Mouse (Mus musculus): ENCODE results near the gene Scpep1.
"Not testable (repeated sequence)": the region's sequence is repeated elsewhere in the genome, so short reads cannot be mapped to it uniquely, and the experiment has no call there.

Scpep1 gene

DNA sequence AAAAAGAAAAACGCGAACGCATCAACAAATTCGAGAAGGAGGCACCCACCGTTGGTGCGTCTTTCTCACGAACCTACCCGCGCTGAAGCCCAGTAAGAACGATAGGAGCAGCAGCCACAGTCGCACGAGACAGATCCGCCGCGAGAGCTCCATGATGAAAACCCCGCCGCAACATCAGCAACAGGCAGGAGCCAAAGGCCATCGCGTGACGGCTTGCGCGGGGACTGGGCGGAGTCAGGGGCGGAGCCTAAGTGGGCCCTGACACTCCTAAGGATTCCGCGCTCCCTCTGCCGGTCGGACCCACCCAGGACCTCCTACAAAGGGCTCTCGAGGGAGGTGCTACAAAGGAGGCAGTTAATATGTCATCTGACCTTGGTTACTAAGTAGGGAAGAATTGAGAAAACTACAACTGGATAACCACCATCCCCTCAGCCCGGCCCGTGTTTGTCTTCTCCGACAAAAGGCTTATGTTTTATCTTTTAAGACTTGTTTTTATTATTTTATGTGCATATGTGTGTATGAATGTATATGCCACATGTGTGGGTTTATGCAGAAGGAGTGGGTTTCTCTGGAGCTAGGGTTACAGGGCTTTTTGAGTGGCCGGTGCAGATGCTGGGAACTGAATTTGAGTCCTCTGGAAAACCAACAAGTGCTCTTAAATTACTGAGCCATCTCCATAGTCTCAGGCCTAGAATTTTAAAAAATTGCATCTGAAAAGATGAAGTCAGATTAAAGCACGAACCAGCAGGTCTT, at the start of gene Scpep1:
Gene Scpep1, minus strand, starts transcription at position 249 of the 753 bp plus-strand sequence.
- peak; percentile 94 for DNase-seq (ENCODE audit: low spot score)

DNA sequence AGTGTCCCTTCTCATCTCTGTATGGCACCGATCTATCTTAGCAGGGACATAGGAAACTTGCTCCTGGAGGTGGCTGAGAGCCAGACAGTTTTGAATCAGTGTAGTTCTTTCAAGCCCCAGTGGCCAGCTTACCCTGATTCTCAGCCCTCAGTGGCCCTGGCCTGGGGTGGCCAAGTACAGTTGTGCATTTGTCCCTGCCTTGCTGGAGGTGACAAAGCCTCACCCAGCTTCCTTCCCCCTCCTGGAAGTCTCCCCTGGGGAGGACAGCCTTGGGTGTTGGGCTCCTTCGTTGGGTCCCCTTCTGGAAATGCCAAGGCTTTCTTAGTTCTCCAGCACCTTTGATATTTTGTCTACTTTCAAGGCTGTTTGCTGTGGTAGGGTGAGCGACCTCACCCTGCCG, 48.5 kb upstream of the Scpep1 start:
- DNase-seq (ENCODE audit: low spot score) = no peak

DNA sequence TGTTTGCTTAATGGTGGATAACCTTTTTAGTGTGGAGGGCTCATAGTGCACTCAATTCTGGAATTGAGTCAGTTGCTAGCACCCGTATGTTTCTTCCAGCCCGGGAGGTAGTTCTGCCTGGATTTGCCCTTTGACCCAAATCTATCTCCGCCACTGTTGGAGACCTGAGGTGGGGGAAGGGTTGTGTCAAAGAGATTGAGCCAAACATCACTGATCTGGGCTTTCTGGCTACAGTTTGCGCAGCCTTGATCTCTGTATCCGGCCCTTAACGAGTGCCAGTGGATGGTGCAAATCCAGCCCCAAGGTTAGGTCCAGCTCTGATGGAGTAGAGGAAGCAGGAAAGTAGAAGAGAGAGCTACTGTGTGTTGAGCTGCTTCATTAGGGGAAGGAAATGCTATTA, 47.8 kb upstream of the Scpep1 start:
- DNase-seq (ENCODE audit: low spot score) = no peak

DNA sequence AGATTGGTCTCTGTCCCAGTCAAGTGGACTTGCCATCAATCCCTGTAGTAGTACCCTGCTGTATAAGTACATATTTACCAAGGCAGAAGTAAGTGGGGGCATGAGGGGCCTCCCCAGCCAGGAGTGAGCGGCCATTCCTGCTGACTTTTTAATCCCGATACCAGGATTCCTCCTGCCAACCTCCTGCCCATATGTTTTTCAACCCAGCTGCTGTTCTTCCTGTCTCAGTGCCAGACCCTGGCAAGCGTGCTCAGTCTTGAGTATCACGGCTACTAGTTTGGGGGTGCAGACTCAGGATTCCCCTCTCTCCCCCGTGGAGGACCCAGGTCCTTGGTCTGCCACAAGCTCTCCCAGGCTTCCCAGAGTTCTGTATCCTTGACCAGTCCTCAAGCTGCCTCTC, 47.4 kb upstream of the Scpep1 start:
- no peak for DNase-seq (ENCODE audit: low spot score)

DNA sequence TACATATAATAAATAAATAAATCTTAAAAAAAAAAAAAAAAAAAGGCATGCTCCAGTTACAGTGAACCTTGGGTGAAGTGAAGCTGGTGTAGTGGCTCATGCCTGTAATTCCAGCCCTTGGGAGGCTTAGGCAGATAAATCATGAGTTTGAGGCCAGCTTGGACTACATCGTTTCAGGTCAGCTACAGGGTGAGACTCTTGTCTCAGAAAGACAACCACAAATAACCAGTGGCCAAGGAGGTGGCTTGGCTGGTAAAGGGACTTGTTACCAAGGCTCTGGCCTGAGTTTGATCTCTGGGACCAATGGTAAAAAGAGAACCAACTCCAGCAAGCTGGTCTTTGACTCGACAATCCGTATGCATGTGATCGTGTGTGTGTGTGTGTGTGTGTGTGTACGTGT, 46.8 kb upstream of the Scpep1 start:
- no peak for DNase-seq (ENCODE audit: low spot score)

DNA sequence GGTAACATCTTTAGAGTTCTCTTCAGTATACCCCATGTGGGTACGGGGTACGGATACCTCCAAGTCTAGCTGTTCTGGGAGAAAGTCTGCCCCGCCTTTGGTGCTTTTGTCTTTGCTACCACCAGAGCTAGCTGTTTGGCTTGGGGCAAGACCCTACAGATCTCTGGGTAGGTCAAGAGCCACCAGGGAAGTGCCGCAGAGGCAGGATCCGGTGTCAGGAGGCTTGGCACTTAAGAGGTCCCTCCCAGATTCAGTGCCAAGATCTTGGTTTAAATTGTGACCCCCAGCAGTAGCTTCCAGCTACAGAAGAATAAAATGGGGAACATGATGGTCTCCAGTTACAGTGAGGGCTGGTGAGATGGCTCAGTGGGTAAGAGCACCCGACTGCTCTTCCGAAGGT, 46.3 kb upstream of the Scpep1 start:
- DNase-seq (ENCODE audit: low spot score) = no peak

DNA sequence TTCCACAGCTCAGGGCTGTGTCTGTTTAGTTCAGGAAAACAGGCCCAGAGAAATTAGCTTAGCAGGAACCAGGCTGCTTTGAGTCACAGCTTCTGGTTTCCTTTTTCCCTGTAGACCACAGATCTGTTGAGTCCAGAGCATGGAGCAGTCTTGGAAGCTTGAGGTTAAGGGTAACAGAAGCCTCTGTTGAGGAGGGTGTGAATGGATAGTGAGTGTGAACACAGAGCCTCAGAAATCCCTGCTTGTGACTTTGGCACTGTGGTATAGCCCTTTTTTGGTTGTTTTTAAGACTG, 45.2 kb upstream of the Scpep1 start:
- no peak for DNase-seq (ENCODE audit: low spot score)

DNA sequence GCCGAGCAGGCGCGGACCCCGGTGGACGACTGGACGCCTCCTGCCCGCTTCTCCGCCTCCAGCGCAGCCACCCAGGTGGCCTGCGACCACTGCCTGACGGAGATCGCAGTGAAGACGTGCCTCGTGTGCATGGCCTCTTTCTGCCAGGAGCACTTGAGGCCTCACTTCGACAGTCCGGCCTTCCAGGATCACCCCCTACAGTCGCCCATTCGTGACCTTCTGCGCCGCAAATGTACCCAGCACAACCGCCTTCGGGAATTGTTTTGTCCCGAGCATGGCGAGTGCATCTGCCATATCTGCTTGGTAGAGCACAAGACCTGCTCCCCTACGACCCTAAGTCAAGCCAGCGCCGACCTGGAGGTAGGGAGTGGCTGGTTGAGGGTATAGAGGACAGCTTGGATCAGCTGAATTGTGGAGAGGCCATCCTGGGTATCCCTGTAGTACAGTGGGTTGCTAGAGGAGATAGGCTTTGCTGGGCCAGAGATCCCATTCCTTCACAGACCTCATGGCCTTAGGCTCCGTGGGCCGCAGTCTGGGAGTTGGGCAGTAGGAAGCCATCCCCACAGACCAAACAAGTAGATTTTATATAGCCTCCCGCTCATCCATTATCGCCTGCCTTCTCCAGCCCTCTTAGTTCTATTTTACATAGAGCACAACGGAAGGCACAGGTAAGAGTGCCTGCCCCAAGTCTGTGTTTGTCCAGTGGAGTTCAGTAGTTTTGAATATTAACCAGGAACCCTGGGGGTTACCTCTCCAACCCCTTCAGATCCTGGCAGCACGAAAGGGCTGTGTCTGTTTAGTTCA, 44.7 kb upstream of the Scpep1 start:
- peak; percentile 18 for DNase-seq (ENCODE audit: low spot score)

DNA sequence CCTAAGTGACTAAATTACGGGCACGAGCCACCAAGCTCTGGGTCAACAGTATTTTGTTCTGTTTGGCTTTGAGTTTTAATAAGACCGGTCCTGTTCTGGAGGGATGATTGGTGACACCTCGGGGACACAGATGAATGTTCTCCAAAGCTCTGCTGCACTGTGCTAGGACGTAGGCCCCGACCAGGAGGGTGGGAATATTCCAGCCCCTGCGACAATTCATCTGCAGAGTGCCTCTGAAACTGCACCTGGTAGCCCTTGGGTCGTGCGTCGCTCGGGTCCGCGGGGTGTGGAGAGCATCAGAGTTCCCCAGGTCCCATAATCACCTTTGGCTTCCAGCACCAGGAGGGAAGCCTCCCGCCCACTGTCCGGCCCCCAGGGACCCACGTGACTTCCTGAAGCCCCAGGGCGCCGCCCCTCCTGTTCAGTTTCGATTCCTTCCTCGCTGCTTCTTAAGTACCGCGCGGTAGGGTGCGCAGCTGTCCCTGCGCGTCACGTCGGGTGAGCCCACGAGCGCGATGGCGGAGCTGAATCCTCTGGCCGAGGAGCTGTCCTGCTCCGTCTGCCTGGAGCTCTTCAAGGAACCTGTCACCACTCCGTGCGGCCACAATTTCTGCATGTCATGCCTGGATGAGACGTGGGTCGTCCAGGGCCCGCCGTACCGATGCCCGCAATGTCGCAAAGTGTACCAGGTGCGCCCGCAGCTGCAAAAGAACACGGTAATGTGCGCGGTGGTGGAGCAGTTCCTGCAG, 43.9 kb upstream of the Scpep1 start, which contains the start of gene Trim25:
Gene Trim25, plus strand, starts transcription at position 403 of the 749 bp plus-strand sequence.
- DNase-seq (ENCODE audit: low spot score) = peak; percentile 84

DNA sequence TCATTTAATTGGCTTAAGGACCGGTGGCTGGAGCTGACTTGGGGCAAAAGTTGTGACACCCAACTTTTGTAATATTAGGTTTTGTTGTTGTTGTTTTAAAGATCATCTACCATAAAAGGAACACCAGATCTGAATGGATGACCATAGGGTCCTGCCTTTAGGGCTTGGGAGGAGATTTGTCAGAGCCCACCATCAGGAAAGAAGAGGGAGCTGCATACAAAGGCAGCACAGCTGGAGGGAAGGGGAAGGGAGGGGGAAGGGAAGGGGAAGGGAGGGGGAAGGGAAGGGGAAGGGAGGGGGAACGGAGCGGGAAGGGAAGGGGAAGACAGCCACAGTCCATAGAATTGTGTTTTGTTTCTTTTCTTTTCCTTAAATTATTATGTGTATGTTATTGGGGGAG, 43.1 kb upstream of the Scpep1 start:
- DNase-seq (ENCODE audit: low spot score) = no peak

DNA sequence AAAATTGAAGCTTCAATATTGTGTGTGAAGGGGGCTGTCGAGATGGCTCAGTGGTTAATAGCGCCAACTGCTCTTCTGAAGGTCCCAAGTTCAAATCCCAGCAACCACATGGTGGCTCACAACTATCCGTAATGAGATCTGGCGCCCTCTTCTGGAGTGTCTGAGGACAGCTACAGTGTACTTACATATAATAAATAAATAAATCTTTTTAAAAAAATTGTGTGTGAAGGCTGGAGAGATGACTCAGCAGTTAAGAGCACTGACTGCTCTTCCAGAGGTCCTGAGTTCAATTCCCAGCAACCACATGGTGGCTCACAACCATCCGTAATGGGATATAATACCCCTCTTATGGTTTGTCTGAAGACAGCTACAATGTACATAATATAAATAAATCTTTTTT, 42.1 kb upstream of the Scpep1 start:
- DNase-seq (ENCODE audit: low spot score) = not testable (repeated sequence)

DNA sequence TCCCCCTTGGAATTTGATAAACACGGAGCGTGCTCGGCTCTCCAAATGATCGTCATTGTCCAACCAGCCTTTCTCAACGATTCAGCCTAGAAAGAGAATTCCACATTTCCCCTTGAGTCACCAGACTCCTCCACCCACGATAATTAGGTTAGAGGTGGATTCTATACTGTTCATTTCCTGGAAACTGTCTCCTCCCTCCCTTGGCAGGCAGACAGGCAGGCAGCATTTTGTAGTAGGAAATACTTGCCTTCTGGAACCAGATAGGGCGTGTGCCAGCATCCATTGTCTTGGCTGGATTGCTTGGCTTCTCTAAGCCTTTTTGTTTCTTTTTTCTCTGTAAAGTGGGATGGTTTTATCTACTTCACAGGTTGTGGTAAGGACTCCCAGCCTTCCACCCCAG, 41.2 kb upstream of the Scpep1 start:
- DNase-seq (ENCODE audit: low spot score) = no peak

DNA sequence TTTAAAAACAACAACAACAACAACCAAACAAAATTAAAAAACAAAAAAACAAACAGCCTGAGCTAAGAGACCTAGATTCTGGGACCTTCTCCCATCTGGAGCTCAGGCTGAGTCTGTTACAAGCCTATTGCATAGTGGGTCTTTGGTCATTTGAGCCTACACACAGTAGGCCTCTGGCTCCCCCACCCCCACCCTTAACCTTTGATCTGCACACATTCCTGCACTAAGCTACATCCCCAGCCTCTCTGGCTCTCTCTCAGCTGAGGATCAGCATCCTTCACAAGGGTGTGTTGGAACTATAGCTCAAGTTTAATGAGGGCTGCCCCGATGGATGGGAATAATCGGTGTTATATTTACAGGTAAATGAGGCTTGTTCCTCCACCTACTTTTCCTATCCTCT, 40.4 kb upstream of the Scpep1 start:
- DNase-seq (ENCODE audit: low spot score) = no peak

DNA sequence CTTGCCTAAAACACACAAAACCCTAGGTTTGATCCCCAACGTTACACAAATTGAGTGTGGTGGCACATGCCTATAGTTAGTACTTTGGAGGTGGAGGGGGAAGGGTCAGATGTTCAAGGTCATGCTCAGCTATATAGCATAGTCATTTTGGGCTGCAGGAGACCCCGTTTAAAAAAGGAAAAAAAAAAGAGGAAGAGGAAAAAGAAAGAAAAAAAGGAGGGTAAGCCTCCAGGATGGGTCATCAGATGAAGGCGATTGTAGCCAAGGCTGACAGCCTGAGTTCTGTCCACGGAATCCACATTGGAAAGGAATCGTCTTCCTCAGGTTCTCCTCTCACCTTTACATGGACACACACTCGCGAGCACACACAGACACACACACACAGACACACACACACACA, 39.2 kb upstream of the Scpep1 start:
- no peak for DNase-seq (ENCODE audit: low spot score)

DNA sequence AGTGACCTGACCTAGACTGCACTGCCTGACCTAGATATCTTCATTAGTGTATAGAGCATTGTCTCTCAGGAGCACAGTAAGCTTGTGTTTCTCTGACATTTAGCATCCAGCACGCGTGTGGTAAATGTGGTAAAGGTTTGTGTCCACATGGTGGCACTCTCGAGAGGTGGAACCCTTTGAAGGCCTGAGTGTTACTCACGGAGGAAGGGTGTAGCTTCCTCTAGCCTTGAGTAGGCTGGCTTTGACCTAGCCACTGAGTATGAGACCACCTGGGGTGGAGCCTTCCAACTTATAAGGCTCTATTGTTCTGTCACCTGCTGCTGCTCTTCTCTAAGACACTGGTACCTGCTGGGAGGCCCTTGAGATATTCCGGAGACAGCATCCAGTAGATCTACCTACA, 38.4 kb upstream of the Scpep1 start:
- DNase-seq (ENCODE audit: low spot score) = peak; percentile 47

DNA sequence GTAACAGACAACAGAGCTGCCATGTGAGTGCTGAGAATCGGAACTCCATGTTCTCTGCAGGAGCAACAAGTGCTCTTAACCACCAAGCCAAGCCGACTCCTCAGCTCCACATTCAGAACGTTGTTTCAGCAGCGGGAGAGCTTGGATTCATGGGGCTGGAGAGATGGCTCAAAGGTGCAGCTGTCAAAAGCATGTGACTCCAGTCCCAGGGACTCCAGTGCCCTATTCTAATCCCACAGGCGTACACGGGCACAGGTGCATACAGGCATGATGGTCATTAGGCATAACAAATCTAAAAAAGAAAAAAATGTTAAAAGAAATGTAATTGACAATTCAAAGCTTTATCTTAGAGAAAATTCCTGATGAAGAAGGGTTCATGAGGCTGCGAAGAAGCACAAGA, 37.9 kb upstream of the Scpep1 start:
- no peak for DNase-seq (ENCODE audit: low spot score)

DNA sequence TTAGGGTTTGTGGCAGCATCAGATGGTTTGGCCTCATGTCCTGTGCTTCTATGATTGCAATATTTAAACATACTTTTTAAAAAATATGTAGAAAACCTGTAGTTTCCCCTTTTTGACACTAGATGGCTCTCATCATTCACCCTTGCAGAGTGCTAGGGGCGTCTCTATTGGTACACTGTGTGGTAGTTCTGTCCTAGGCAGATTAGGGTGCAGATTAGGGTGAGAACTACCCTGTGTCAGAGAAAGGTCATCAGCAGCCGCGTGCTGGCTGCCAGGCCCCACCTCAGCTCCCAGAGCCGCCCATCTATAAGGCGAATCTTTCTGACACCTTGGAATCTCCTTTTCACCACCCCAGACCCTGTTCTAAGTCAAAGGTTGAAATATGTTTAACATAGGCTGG, 34.3 kb upstream of the Scpep1 start:
- no peak for DNase-seq (ENCODE audit: low spot score)

DNA sequence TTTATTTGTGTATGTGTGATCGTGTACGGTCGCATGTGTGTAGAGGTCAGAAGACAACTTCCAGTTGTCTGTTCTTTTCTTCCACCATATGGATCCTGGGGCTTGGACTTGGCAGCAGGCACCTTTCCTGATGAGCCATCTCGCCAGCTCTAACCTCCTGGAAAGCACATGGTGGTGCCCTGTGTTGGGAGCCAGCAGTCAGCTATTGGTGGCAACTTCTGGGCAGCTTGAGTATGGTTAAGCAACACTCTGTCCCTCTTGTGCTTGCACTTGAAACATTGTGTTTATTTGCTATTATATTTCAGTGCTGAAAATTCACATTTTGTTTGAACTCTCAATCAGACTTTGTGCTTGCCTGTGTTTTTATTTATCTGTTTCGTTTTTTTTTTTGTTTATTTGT, 33.7 kb upstream of the Scpep1 start:
- DNase-seq (ENCODE audit: low spot score) = no peak

DNA sequence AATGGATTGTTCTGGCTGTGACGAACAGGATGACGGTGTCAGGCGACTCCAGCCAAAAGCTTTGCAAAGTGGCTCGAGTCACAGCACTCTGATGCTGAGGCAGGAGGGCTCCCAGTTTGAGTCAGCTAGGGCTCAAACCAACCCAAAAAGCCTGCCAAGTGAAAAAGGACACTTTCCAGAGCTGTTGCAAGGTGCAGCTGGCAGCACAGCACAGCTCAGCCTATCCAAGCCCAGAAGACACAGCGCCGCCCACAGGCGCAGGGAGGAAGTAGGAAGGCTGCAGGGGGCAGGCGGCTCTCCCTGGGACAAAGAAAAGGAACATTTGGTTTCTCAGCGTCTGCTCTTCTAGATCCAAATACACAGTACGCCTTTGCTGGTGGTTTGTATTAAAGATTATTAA, 31.4 kb upstream of the Scpep1 start:
- DNase-seq (ENCODE audit: low spot score) = no peak

DNA sequence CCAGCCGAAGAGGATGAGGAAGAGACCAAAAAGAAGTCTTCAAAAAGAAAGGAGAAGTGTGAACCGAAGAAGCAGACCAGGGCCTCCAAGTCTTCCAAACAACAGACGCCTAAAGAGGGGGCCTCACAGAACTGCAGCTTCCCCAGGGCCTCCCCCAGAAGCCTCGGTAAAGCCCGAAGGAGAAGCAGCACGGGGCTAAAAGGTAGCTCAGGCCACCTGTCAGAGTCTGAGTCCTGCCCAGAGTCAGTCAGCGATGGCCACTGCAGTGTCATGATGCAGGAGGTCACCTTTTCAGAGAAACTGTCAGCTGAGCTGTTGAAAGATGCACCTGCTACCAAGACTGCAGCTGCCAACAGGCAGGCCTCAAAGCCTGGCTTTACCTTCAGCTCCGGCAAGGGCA, 26.1 kb upstream of the Scpep1 start:
- no peak for DNase-seq (ENCODE audit: low spot score)

DNA sequence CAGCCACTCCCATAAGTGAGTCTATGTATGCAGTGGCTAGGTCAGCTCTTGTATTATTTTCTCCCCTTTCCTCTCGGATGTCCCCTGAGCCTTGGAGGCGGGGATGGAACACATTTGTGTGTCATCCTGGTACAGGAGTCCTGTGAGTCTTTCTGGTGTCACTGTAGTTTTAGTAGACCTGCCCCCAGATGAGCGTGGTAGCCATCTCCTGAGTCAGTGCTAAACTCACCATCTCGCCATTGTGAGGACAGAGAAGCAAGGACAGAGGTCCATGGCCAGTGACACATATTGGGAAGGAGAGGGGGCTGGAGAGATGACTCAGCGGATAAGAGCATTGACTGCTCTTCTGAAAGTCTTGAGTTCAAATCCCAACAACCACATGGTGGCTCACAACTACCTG, 21.9 kb upstream of the Scpep1 start:
- DNase-seq (ENCODE audit: low spot score) = no peak

DNA sequence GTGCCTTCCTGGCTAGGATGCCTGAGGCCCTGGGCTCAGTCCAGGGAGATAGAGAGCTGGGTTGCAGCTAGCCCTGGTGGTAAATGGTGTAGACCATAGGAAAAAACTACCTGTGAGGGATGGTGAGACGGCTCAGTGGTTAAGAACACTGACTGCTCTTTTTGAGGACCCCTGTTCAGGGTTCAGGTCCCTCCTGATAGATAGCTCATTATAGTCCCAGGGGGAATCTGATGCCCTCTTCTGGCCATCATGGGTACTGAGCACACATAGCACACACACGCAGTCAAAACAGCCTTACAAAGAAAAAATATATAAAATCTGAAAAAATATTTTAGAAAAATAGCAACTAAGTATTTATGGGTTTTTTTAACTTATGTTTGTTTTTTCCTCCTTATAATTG, 21.1 kb upstream of the Scpep1 start:
- DNase-seq (ENCODE audit: low spot score) = no peak

Measured in urinary bladder, postnatal 25 days (tissue).